Mouse (Mus musculus) G1E (cell line): Measurements from ENCODE around the gene Fbrs.

Experiments used
- CTCF ChIP-seq: IDR thresholded peaks from 2 replicates; pipeline ENCODE4 v1.5.1; 2012; ENCODE audit warnings: low read depth, low read length, inconsistent platforms, mixed read lengths
- GATA1 ChIP-seq: IDR thresholded peaks from 2 replicates; pipeline ENCODE4 v1.6.1; 2012; ENCODE audit warnings: borderline replicate concordance, low read length, inconsistent platforms, mixed read lengths

GRCm38 (mm10) chr7:127453056-127453455 is 25.9 kb upstream of the Fbrs start:
- no peak for TF ChIP-seq CTCF
- no peak for TF ChIP-seq GATA1
